Mouse (Mus musculus) liver, embryonic 11.5 days (tissue): ENCODE data around the gene 1700017N19Rik. TPM values are rescaled to one million over a fixed set of nuclear protein-coding genes. Genes with fewer than 3 reads are reported as not detected.

ENCODE experiments used
- ATAC-seq: fragments of 200-750 bp; cut with Nextera tagmentation; replicated peaks from 2 replicates; pipeline ENCODE4 v1.8.0; 2017; ENCODE audit warnings: moderate number of reproducible peaks, mild to moderate bottlenecking, moderate TSS enrichment, moderate library complexity; ENCODE audit not compliant: low FRiP score
- DNase-seq: peaks from one replicate; pipeline ENCODE4 v3.0.0-alpha.2; 2017; ENCODE audit warnings: low spot score
- H3K27ac ChIP-seq: fragments of 300-500 bp; sonication (generic); 2 replicates; pipeline ENCODE4 v1.5.1; 2014; ENCODE audit warnings: mild to moderate bottlenecking, low read depth, low read length, control low read depth
- H3K27me3 ChIP-seq: fragments of 300-500 bp; sonication (generic); replicated peaks from 2 replicates; pipeline ENCODE4 v1.6.1; 2014; ENCODE audit warnings: low read length, mixed read lengths; ENCODE audit not compliant: control insufficient read depth, insufficient read depth
- H3K36me3 ChIP-seq: fragments of 300-500 bp; sonication (generic); 2 replicates; pipeline ENCODE4 v1.6.1; 2014; ENCODE audit warnings: mild to moderate bottlenecking, low read length, moderate library complexity, mixed read lengths; ENCODE audit not compliant: control insufficient read depth, insufficient read depth
- H3K4me1 ChIP-seq: fragments of 300-500 bp; sonication (generic); replicated peaks from 2 replicates; pipeline ENCODE4 v1.6.1; 2014; ENCODE audit warnings: low read length, mixed read lengths; ENCODE audit not compliant: control insufficient read depth, insufficient read depth
- H3K4me2 ChIP-seq: fragments of 300-500 bp; sonication (generic); 2 replicates; pipeline ENCODE4 v1.6.1; 2014; ENCODE audit warnings: mild to moderate bottlenecking, control low read depth, moderate library complexity
- H3K4me3 ChIP-seq: fragments of 300-500 bp; sonication (generic); 2 replicates; pipeline ENCODE4 v1.5.1; 2014; ENCODE audit warnings: low read depth, low read length, control low read depth
- H3K9ac ChIP-seq: fragments of 300-500 bp; sonication (generic); 2 replicates; pipeline ENCODE4 v1.6.1; 2014; ENCODE audit warnings: low read depth, low read length, control low read depth
- H3K9me3 ChIP-seq: fragments of 300-500 bp; sonication (generic); 2 replicates; pipeline ENCODE4 v1.6.1; 2016; ENCODE audit warnings: low read length, inconsistent platforms, mixed read lengths; ENCODE audit not compliant: control insufficient read depth
- WGBS: fragments of 180-500 bp; shearing (Covaris S2); extraction: QIAGEN DNeasy Blood & Tissue Kit; methylation state at CpG from one replicate; pipeline ENCODE4 v1.1.7; 2014; 5-methylcytosine and 5-hydroxymethylcytosine counted together
- polyA plus RNA-seq: library from polyadenylated mRNA; unstranded; fragments of >200 nt; fragmentation: Nextera tagmentation; extraction: Ambion mirVana; gene quantifications from 2 replicates; pipeline ENCODE4 v1.2.1, GENCODE M21; 2014

The 1700017N19Rik gene
- polyA plus RNA-seq, 1 experiment from 2014 or later: not detected

GRCm38 (mm10) chr10:100629762-100630438 is 39.6 kb downstream of the 1700017N19Rik start:
- WGBS: 28% methylated on average over 20 of the region's 20 CpGs
- no peak overlapping the region for H3K4me3 ChIP-seq
- H3K36me3 ChIP-seq: no peaks in the 10 kb centered on the region
- no peak overlapping the region for H3K27ac ChIP-seq
- peak overlapping the region; percentile 45 for H3K4me2 ChIP-seq
- no peaks in the 10 kb centered on the region for H3K9me3 ChIP-seq
- no peak for DNase-seq
- H3K27me3 ChIP-seq: no peaks in the 10 kb centered on the region
- ATAC-seq: no peak; the same call in 1 of the 2 replicates
- no peak overlapping the region for H3K9ac ChIP-seq
- H3K4me1 ChIP-seq: no peaks in the 10 kb centered on the region

- Histone ChIP-seq H3K36me3 (no peaks in the 10 kb centered on the region), H3K27me3 (no peaks in the 10 kb centered on the region), H3K9ac (no peak overlapping the region), H3K27ac (no peak overlapping the region), H3K4me1 (no peaks in the 10 kb centered on the region), H3K4me3 (no peak overlapping the region), H3K9me3 (no peaks in the 10 kb centered on the region), H3K4me2 (no peak overlapping the region)
- ATAC-seq (no peak), DNase-seq (no peak)
- WGBS: 66% methylated on average over 3 of the region's 3 CpGs
These were observed 52.6 kb downstream of the 1700017N19Rik start for GRCm38 (mm10) chr10:100642887-100643286.

- no peak overlapping the region for H3K4me3 ChIP-seq
- H3K4me1 ChIP-seq: no peaks in the 10 kb centered on the region
- DNase-seq (no peak), ATAC-seq (no peak)
- 80% methylated on average over 4 of the region's 4 CpGs for WGBS
- H3K36me3 ChIP-seq: no peaks in the 10 kb centered on the region
- no peak overlapping the region for H3K4me2 ChIP-seq
- H3K27me3 ChIP-seq: no peaks in the 10 kb centered on the region
- H3K27ac ChIP-seq: no peak overlapping the region
- no peaks in the 10 kb centered on the region for H3K9me3 ChIP-seq
- H3K9ac ChIP-seq: no peak overlapping the region
These were observed 55.1 kb downstream of the 1700017N19Rik start for GRCm38 (mm10) chr10:100645331-100645935.

- Histone ChIP-seq H3K4me3 (no peak overlapping the region), H3K9ac (no peak overlapping the region)
These were observed 63.9 kb downstream of the 1700017N19Rik start for GRCm38 (mm10) chr10:100654183-100654582.

GRCm38 (mm10) chr10:100661970-100662590 is 71.8 kb downstream of the 1700017N19Rik start:
- Histone ChIP-seq H3K27ac (no peak overlapping the region), H3K9me3 (no peaks in the 10 kb centered on the region), H3K27me3 (no peaks in the 10 kb centered on the region), H3K4me3 (no peak overlapping the region), H3K4me1 (no peaks in the 10 kb centered on the region), H3K4me2 (no peak overlapping the region), H3K9ac (no peak overlapping the region), H3K36me3 (no peaks in the 10 kb centered on the region)
- DNase-seq (no peak), ATAC-seq (no peak)
- 67% methylated on average over 2 of the region's 2 CpGs for WGBS

More at GRCm38 (mm10) chr10:100654183-100654582, 63.9 kb downstream of the 1700017N19Rik start:
- Histone ChIP-seq H3K27me3 (no peaks in the 10 kb centered on the region), H3K4me1 (no peaks in the 10 kb centered on the region), H3K4me2 (no peak overlapping the region), H3K9me3 (no peaks in the 10 kb centered on the region), H3K36me3 (no peaks in the 10 kb centered on the region), H3K27ac (no peak overlapping the region)
- ATAC-seq: no peak
- DNase-seq: no peak

Other genes starting within 250 kb of the 1700017N19Rik start
- not detected in 2 replicates for gene Gm4302, start 249.6 kb upstream of the 1700017N19Rik start, polyA plus RNA-seq
- gene Gm4303, start 244.5 kb upstream of the 1700017N19Rik start, polyA plus RNA-seq: not detected in 2 replicates
- gene Gm4305, start 239.4 kb upstream of the 1700017N19Rik start, polyA plus RNA-seq: not detected in 2 replicates
- gene Gm4307, start 229.1 kb upstream of the 1700017N19Rik start, polyA plus RNA-seq: not detected in 2 replicates
- not detected in 2 replicates for gene Gm4312, start 207.9 kb upstream of the 1700017N19Rik start, polyA plus RNA-seq
- 18.5 and 21.0 TPM in 2 replicates for gene Tmtc3, start 103.1 kb upstream of the 1700017N19Rik start, polyA plus RNA-seq
- 5.4 and 6.5 TPM in 2 replicates for gene Cep290, start 102.9 kb upstream of the 1700017N19Rik start, polyA plus RNA-seq
- gene 4930430F08Rik, start 61 bp upstream of the 1700017N19Rik start, polyA plus RNA-seq: 17.1 TPM in 2 replicates